Mouse (Mus musculus) heart, adult 2 months (tissue): ENCODE results near the gene Agtpbp1.

Source experiments
- CTCF ChIP-seq: fragments of 200-600 bp; IDR thresholded peaks from 2 replicates; pipeline ENCODE4 v1.8.1; 2022; ENCODE audit warnings: antibody characterized with exemption, mild to moderate bottlenecking, moderate library complexity
- EP300 ChIP-seq: fragments of 200-500 bp; IDR thresholded peaks from 2 replicates; pipeline ENCODE4 v1.6.1; 2011; ENCODE audit warnings: low read depth, low read length, control low read depth; ENCODE audit not compliant: insufficient read depth
- POLR2A ChIP-seq: fragments of 200-500 bp; IDR thresholded peaks from 2 replicates; pipeline ENCODE4 v1.6.1; 2011; ENCODE audit warnings: mild to moderate bottlenecking, low read depth, low read length, control low read depth; ENCODE audit not compliant: insufficient read depth

DNA sequence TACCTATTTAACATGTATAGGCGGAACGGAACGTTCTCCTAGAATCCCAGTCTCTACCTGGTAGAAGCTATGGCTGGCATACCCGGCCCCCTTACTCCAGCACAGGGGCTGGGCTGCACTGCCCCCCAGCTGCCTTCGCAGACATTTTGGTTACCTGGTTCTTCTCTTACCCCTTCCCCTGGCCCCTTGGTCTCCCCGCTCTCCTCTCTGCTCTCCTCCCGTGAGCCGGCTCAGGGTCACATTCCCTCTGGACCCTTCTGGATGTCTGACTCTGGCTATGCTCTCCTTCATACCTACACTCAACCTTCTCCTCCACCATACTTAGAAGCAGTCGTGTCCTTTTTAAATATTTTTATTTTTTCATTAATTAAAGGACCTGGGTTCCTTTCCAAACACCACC is 546 bp downstream of the Agtpbp1 start:
- TF ChIP-seq POLR2A, result no peak
- TF ChIP-seq CTCF, result peak; percentile 53
- TF ChIP-seq EP300, result no peak
